Mouse (Mus musculus) adrenal gland, postnatal 4 days (tissue): ENCODE data around the gene Atf6b. TPM values are rescaled to one million over a fixed set of nuclear protein-coding genes. Genes with fewer than 3 reads are reported as not detected.

Experiments used
- DNase-seq, 2 experiments: peaks; one replicate each; pipeline ENCODE4 v3.0.0; 2021 to 2022; ENCODE audit warnings: low spot score in 2 of 2, mixed read lengths in 2 of 2
- total RNA-seq, 2 experiments: library from RNA; stranded (reverse); gene quantifications; 2 replicates each; pipeline ENCODE4 v1.2.3; 2021

The Atf6b gene
- total RNA-seq, 2 experiments from 2014 or later: 48.1 to 52.3 TPM

DNA sequence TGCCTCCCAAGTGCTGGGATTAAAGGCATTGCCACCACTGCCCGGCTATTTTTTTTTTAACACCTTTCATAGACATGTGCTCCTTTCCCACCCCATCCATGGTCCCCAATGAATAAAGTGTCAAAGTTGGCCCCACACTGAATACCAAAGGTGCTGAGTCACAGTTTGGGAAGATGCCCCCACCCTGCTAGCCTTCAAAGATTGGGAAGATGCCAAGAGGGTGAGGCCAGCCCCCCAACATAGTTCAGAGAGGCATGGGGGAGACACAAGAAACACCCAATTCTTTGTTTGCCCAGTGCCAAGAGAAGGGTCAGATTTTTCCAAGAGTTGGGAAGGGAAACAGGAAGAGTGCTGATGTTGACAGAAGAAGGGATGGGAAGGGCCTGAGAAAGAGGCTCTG, 15.5 kb downstream of the Atf6b start:
- no peak for DNase-seq

DNA sequence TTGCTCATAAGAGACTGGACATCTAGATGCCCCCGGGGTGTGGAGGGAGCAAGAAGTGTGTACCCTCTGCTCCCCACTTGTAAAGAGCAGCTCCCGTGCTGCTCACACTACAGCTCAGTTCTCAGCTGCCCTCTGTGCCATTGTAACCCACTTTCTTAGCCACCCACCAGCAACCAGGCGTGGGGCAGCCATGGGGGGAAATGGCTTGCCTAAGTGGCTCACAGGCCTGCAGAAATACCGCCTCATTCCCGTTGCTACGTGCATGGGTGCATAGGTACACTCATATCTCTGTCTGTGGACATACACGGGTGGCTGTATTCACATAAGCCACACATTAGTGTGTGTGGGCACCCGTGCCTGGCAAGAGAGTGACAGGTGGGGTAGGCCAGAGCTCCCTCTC, 16.0 kb downstream of the Atf6b start:
- DNase-seq: no peak

DNA sequence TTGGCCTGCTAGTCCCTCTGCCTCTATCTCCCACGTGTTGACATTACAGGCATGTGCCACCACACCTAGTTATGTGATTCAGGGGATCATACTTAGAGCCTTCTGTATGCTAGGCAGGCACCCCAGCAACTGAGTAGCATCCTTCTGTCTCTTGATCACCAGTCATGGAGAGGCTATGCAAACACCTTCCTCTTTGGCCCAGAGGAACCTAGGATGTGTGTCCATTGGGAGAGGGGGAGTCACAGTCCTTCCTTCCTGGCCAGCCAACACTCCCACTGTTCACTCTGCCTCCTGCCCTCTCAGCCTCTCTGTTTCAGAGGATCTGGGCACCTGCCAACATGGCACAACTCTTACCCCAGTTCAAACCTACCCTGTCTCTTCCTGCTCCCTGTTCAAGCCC, 16.6 kb downstream of the Atf6b start:
- DNase-seq: no peak

DNA sequence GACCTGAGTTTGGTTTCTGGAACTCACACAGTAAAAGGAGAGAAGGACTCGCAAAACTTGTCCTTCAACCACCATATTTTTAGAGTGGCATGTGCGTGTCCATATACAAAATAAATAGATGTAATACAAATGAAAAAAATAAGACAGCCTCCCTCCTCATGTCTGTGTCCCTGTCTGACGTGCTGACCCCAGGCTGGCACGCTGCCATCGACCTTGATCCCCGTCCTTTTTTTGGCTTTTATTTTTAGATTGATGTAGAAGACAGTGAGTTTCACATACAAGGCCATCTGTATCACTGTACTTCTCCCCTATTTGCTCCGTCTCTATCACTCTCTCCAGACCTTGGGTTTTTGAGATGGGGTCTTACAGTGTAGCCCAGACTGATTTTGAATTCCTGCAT, 17.5 kb downstream of the Atf6b start:
- DNase-seq: no peak

DNA sequence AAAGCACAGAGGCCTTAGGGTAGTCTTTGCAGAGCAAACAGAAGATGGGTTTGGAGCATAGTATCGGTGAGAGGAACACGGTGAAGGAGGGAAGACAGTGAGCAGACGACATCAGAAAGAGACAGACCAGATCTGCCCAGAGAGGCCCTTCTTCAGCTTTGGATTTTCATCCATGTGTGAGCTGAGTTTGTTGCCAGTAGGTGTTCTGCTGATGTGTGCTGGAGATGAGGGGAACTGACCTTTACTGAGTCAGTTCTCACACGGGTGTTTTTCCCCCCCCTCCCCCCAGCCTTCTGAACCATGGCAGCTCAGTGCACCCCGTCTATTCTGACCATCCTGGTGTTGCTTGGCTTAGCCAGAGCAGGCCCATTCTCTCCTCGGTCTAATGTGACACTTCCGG, 23.3 kb downstream of the Atf6b start, which contains the start of gene Tnxb:
Tnxb (plus strand) TSS at position 301 of the 400 bp plus-strand sequence.
- DNase-seq: no peak

DNA sequence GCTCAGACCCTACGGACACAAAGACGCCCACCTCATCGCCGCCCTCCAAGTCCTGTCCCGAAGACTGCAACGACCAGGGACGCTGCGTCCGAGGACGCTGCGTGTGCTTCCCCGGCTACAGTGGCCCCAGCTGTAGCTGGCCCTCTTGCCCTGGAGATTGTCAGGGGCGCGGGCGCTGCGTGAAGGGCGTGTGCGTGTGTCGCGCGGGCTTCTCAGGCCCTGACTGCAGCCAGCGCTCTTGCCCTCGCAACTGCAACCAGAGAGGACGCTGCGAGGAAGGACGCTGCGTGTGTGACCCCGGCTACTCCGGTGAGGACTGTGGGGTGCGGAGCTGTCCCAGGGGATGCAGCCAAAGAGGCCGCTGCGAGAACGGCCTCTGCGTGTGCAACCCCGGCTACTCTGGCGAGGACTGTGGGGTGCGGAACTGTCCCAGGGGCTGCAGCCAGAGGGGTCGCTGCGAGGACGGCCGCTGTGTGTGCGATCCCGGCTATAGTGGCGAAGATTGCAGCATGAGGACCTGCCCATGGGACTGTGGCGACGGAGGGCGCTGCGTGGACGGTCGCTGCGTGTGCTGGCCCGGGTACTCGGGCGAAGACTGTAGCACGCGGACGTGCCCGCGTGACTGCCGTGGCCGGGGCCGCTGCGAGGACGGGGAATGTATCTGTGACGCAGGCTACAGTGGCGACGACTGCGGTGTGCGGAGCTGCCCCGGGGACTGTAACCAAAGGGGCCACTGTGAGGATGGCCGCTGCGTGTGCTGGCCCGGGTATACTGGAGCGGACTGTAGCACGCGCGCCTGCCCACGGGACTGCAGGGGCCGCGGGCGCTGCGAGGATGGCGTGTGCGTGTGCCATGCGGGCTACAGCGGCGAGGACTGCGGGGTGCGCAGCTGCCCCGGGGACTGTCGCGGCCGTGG, 24.5 kb downstream of the Atf6b start:
- no peak for DNase-seq

DNA sequence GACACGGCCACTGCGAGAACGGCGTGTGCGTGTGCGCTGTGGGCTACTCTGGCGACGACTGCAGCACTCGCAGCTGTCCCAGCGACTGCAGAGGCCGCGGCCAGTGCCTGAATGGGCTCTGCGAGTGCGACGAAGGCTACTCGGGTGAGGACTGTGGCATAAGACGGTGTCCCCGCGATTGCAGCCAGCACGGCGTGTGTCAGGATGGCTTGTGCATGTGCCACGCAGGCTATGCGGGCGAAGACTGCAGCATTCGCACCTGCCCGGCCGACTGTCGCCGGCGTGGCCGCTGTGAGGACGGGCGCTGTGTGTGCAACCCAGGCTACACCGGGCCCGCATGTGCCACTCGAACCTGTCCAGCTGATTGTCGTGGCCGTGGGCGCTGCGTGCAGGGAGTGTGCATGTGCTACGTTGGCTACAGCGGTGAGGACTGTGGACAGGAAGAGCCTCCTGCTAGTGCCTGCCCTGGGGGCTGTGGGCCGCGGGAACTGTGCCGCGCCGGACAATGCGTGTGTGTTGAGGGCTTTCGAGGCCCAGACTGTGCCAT, 25.4 kb downstream of the Atf6b start:
- DNase-seq: no peak

DNA sequence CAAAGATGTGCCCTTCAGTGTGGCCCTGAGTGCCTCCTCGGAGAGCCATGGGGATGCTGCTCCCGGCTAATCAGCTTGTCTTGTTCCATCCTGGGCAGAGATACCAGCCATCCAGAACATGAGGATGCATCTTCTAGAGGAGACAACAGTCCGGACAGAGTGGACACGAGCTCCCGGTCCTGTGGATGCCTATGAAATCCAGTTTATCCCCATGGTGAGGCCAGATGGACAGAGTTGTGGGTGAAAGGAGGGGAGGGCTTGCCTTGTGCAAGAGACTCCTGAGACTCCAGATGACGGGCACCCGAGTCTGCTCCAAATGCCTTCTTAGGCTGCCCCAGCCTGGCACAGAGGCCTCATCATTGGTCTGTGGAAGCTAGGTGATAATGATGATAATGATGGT, 26.2 kb downstream of the Atf6b start:
- DNase-seq: no peak

DNA sequence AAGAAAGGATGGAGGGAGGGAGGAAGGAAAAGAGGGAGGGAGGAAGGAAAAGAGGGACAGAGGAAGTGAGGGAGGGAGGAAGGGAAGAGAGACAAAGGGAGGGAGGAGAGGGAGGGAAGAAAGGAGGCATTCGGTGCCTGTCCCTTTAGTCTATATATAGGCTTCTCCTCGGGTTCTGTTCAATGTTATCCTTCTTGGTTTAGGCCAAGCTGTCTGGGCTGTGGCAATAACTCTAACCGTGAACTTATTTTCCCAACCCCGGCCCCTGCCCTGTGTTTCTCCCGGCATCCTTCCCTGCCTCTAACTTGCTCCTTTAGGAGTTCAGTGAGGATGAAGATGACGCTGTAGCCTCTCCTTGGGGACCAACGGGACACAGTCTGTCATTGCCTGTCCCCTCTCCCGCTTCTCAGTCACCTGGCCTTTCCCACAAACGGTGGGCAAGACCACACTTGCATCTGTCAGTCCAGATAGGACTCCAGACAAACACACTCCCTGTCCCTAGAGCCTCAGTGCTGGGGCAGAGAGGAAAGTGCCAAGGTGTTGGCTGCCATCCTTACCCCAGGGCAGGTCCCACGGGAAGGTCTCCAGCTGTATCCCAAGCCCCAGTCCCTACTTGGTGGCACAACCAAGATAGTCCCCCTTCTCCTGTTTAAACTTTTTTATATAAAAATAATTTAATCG, 27.7 kb downstream of the Atf6b start:
- DNase-seq: no peak

DNA sequence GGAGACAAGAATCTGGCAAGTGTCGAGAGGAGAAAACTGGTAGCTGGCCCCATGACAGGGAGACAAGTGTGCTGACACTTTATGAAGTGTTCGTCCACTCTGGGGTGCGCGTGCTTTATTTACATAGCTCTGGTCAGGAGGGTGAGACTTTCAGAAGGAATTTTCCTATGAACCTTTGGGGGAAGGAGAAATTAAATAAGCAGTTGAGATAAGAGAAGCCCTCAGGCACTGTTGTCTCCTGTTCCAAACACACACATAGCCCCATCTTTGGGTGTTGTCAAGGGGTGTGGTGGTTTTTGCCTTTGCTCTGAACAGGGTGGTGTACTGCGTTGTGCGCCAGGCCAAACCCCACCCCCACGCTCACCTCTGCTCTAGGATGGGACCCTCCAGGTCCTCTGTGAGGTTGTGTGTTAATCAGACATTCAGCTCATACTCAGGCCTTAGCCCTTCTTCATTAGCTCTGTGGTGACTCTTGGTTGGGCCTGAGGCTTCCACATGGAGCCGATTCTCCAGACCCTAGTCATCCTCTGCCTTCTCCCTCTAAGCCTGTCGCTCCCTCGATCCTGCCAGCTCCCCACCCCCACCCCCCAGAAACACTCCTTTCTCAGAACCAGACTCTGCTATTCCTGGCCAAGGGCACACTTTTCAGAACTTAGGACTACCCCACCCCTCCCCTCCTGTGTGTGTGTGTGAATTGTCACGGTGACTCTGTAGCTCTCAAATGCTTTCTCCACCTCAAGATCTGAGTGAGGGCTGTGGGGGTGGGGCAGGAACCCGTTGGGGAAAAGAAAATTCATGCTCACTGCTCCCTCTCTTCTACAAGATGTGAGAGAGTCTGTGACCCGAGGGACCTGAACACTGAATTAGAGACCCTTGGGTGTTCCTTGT, 28.5 kb downstream of the Atf6b start:
- no peak for DNase-seq

DNA sequence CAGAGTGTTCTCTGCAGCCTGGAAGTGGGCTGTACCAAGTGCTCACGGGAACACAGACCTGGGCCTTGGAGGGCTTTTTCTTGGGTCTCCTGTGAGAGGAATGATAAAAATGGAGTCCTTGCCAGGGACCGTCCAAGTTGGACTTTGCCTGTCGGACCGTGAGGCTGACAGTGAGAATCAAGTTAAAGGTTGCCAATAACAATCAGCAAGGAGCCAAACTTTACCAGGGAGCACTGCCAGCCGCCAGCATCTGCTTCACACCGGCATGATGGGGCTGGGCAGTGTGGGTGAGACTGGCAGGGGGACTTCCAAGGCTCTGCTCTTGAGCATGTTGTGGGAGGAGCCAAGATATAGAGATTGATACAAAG, 29.1 kb downstream of the Atf6b start:
- DNase-seq: no peak

DNA sequence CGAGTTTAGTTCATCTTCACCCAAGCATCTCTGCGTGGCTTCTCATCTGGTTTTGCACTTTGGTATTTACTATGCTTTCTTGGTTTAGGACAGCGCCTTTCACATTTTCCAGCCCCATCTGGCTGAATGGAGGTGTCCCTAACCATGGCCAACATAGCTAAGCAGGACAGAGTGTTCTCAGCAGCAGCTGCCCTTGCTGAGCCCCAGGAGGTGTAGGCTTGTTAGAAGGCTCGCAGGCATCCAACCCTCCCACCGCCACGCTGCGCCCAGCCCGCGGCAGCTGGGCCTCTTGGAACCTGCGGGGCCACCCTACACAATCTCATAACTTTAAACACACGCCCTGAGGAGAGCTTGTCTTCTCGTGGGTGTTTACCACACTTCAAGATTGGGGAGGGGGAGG, 29.7 kb downstream of the Atf6b start:
- no peak for DNase-seq

DNA sequence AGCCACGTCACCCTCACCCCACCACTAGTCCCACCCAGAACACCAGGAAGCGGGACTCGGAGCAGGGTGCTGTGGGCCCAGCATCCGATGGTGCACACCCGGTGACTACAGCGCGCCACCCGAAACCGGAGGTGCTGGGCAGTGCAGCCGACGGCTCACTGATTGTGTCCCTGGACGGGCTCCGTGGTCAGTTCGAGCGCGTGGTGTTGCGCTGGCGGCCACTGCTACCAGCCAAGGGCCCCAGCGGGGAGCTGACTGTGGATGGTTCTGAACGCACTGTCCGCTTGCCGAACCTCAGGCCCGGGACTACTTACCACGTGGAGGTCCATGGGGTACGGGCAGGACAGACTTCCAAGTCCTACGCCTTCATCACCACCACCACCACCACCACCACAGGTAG, 33.2 kb downstream of the Atf6b start:
- no peak for DNase-seq

DNA sequence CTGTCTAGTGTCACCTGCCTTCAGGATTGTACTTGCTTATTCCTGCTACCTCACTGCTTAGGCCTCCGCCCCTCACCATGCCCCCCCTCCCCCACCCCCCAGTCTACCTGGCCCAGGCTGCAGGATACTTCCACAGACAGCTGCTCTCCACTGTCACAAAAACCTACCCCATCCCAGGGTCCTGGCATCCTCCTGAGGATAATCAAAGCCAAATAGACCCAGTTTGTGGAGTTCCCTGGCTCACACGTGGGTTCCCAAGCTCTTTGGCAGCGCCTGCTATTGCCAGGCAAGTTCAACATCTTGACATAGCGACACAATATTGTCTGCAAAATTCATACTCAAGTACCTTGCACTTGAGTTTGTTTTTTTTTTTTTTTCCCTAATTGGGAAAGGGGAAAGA, 33.7 kb downstream of the Atf6b start:
- DNase-seq: no peak

DNA sequence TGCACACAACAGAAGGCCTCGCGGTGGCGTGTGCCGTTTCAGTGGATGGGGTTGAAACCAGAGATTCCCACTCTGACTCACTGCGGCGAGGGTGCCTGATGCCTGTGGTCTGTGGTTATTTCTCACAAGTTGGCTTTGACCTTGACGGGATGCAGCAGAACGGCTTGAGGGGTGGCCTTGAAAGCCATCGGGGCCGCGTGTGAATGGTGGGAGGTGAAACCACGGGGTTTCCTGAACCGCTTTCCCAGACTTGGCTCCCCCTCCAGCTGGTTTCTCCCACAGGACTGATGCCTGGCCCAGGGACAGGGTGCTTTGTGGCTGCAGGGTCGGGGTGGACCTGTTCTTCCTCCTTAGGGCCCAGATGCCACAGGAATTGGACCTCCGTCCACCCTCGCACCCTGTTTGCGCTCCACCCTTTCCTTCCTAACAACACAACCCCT, 34.2 kb downstream of the Atf6b start:
- no peak for DNase-seq

DNA sequence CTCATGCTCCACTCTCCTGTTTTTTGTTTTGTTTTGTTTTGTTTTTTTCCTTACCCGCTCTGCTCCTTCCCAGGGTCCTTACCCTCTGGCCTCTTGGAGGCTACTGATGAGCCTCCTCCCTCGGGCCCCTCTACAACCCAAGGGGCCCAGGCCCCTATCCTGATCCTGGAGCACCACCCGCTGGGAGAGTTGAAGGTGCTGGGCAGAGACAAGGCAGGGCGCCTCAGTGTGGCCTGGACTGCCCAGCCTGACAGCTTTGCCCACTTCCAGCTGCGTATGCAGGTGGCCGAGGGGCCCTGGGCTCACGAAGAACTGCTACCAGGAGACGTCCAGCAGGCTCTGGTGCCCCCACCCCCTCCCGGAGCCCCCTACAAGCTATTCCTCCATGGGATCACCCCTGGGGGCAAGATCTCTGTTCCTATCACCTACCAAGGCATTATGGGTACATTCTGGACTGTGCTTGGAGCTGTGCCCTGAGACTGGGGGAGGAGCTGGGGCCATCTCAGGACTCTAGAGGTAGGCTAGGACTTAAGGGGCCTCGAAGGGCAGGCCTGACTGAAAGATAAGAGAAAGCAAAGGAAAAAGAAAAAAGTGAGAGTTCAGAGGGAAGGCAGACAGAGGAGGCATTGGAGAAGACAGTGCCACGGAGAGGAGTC, 35.1 kb downstream of the Atf6b start:
- no peak for DNase-seq

DNA sequence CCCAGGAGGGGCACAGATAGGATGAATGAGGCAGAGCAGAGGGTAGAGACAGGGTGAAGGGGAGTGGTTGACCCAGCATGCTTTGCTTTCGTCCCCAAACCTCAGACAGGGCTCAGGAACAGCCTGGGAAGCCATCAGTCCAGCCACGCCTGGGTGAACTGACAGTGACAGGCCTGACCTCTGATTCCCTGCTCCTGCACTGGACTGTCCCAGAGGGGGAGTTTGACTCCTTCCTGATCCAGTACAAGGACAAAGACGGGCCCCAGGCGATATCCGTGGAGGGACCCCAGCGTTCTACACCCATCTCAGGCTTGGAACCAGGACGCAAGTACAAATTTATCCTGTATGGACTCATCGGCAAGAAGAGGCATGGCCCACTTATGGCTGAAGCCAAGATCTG, 36.2 kb downstream of the Atf6b start:
- DNase-seq: no peak

DNA sequence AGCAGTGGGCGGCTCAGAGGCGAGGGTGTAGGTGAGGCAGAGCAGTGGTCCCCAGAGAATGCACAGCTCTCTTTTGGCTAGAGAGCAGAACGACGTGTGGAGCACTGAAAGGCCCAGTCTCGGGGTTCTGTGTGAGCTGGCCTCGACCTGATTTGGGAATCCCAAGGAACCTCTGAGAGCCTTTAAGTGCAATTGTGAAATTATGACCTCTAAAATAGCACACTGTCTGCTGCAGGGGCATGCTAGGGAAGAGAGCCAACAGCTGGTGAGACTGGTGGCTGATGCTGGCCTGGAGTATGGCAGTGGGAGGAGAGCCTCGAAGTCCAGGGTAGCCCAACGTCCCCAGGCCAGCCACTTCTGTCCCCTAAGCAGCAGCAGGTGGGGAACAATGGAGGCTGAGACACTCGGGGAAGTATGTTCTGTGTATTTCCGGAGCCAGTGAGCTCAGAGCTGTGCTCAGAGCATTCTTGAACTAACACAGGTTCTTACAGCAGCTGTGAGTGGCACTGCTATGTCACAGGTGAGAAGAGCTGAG, 36.8 kb downstream of the Atf6b start:
- no peak for DNase-seq

DNA sequence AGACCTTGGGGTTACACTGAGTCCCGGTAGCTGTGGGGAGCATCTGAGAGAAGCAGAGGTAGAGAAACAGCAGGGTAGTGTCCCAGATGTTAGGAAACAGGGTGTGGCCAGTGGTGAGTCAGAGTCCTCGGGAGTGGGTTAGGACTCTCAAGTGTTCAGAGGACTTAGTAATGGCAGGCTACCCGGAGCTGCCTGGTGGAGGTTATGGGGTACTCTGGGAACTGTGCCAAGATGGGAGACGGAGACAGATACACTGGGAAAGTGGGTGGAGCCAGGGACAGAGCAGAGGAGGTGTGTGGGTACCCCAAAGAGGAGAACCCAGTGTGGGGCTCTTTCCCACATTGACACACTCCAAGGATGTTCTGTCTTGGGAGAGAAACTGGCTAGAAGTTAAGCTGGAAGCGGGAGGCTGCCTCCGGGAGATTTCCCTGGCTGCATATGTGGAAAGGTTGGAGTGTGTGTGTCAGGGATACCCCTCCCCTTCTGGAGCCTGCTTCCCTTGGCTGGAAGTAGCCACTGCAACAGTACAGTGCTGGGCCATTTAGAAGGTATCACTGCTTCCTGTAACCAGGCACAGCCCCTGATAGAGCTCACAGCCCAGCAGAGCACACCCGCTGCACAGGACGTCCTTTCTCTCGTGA, 37.4 kb downstream of the Atf6b start:
- DNase-seq: no peak
